ENCODE assay signal across 8 mouse cellular contexts in the genomic region with DNA sequence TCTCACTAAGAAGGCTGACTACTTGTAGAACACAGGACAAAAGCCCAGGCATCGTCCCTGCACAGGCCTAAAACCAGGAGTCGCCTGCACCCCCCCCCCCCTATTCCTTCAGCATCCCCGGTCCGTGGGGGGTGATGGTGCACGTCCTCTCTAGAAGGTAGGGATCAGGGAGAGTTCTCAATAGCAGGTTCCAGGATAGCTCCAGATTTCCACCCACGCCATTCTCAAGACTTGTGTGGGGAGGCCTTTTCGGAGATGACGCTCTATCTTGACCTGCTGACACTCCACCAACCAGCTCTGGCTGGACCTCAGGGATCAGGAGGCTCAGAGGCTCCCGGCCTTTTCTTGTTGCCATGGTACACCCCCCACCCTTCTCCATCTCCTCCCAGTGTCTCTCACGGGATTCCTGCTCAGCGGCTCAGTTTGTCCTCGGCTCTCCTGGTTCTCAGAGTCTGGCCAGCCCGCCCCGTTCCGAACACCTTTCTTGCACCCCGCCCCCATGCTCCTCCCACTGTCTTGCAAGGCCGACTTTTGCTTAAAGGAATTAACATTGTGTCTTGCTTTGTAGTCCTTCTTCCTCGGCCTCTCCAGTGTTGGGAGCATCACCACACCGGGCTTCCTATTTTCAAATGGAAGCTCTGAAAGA. TPM values are rescaled to one million over a fixed set of nuclear protein-coding genes. Genes with fewer than 3 reads are reported as not detected.
DNase-seq lines count a peak whose midpoint lies in the region; ATAC-seq and TF ChIP-seq lines count a peak whose summit lies in the region.

No protein-coding gene starts in this region.

- no peaks in the 10 kb centered on the region for H3K27me3 ChIP-seq in midbrain, postnatal 0 days (ENCODE audit: insufficient read depth, low read length)

- WGBS in midbrain, postnatal 0 days: 9% methylated on average over 18 of the region's 19 CpGs

- peak overlapping the region; percentile 34; the same call in 1 of the 2 replicates for H3K4me2 ChIP-seq in midbrain, postnatal 0 days (ENCODE audit: low read depth, low read length, poor library complexity, severe bottlenecking)

- DNase-seq in layer of hippocampus, adult 2 months (ENCODE audit: low spot score in 2 of 2): no peak
- no peak for DNase-seq in layer of hippocampus, postnatal 14 days (ENCODE audit: low spot score in 2 of 2)
- peak; percentile 52 for DNase-seq in embryo, embryonic 10 days (ENCODE audit: low spot score)
- peak; percentile 36 for DNase-seq in heart, postnatal 4 days
- DNase-seq in midbrain, postnatal 0 days (ENCODE audit: low spot score): no peak
- no peak for DNase-seq in layer of hippocampus, postnatal 36 days
- DNase-seq in c-Kit-positive CD71-positive TER-119-positive erythroid progenitor cells, embryonic 14.5 days (ENCODE audit: low spot score): no peak
- no peak for DNase-seq in kidney, adult 11 months

- H3K27ac ChIP-seq in layer of hippocampus, adult 2 months: peak overlapping the region; percentile 73
- H3K27ac ChIP-seq in midbrain, postnatal 0 days (ENCODE audit: low read depth, low read length): peak overlapping the region; percentile 70

- 0 out of 2 replicates have a peak overlapping the region, but pooled peaks have one; percentile 24 for H3K9ac ChIP-seq in midbrain, postnatal 0 days (replicated peaks; ENCODE audit: low read length, poor library complexity, severe bottlenecking)

- no peaks in the 10 kb centered on the region for H3K9me3 ChIP-seq in midbrain, postnatal 0 days (ENCODE audit: low read length)

- H3K4me1 ChIP-seq in midbrain, postnatal 0 days (ENCODE audit: insufficient read depth, low read length): 0 out of 2 replicates have a peak, but pooled peaks cover 8% of the 10 kb centered on the region

- 0 out of 2 replicates have a peak, but pooled peaks cover 3% of the 10 kb centered on the region for H3K36me3 ChIP-seq in midbrain, postnatal 0 days (ENCODE audit: insufficient read depth, low read length)

- TF ChIP-seq CTCF in layer of hippocampus, adult 2 months (conservative IDR thresholded peaks at IDR 0.05): no peak
- no peak for TF ChIP-seq CTCF in midbrain, postnatal 0 days (IDR thresholded peaks at IDR 0.05)

- H3K4me3 ChIP-seq in layer of hippocampus, adult 2 months: no peak overlapping the region; the same call in 1 of the 2 replicates
- H3K4me3 ChIP-seq in midbrain, postnatal 0 days (ENCODE audit: low read depth, low read length): no peak overlapping the region

- ATAC-seq in midbrain, postnatal 0 days (ENCODE audit: low FRiP score): peak; percentile 42; the same call in 1 of the 2 replicates

RNA-seq across cellular contexts. Expression of a gene that starts 9.6 kb away (rescaled TPM):
- total RNA-seq in layer of hippocampus, adult 2 months (2021): 1 to 10 TPM; 5.6 to 5.7 TPM
- total RNA-seq in layer of hippocampus, postnatal 14 days (2021): 1 to 10 TPM; 4.6 to 5.0 TPM
- total RNA-seq in heart, postnatal 4 days (2021): 1 to 10 TPM; 1.1 to 1.5 TPM
- 3.7 TPM in 1 of 2 replicates, not detected in the other for total RNA-seq in midbrain, postnatal 0 days (2014; rRNA removed)
- 4.8 and 6.0 TPM in 2 replicates for polyA plus RNA-seq in midbrain, postnatal 0 days (2015; fragmentation: Nextera tagmentation; extraction: Ambion mirVana)
- total RNA-seq in layer of hippocampus, postnatal 36 days (2021): 1 to 10 TPM; 5.0 to 5.2 TPM

RNA-seq across cellular contexts. Expression of a gene that starts 10.4 kb away (rescaled TPM):
- total RNA-seq in layer of hippocampus, adult 2 months (2021): 10 to 100 TPM; 71.9 to 73.5 TPM
- total RNA-seq in layer of hippocampus, postnatal 14 days (2021): 10 to 100 TPM; 48.9 to 52.1 TPM
- 10 to 100 TPM; 46.2 to 57.9 TPM for total RNA-seq in heart, postnatal 4 days (2021)
- 38.7 and 44.2 TPM in 2 replicates for total RNA-seq in midbrain, postnatal 0 days (2014; rRNA removed)
- 40.5 and 43.5 TPM in 2 replicates for polyA plus RNA-seq in midbrain, postnatal 0 days (2015; fragmentation: Nextera tagmentation; extraction: Ambion mirVana)
- total RNA-seq in layer of hippocampus, postnatal 36 days (2021): 10 to 100 TPM; 72.2 to 74.8 TPM

RNA-seq across cellular contexts. Expression of a gene that starts 16.9 kb away (rescaled TPM):
- total RNA-seq in layer of hippocampus, adult 2 months (2021): 1 to 10 TPM; 1.4 to 1.6 TPM
- 1 to 10 TPM; 1.6 to 1.7 TPM for total RNA-seq in layer of hippocampus, postnatal 14 days (2021)
- total RNA-seq in heart, postnatal 4 days (2021): 10 to 100 TPM; 16.4 to 17.5 TPM
- total RNA-seq in midbrain, postnatal 0 days (2014; rRNA removed): 3.4 and 4.5 TPM in 2 replicates
- 1.0 TPM in 2 replicates for polyA plus RNA-seq in midbrain, postnatal 0 days (2015; fragmentation: Nextera tagmentation; extraction: Ambion mirVana)
- total RNA-seq in layer of hippocampus, postnatal 36 days (2021): 1 to 10 TPM in 1 of 2 experiments, under 1 TPM in 1; 0.90 to 1.4 TPM

RNA-seq across cellular contexts. Expression of a gene that starts 57.5 kb away (rescaled TPM):
- 1 to 10 TPM in 1 of 2 experiments, under 1 TPM in 1; 0.27 to 1.2 TPM for total RNA-seq in layer of hippocampus, adult 2 months (2021)
- total RNA-seq in layer of hippocampus, postnatal 14 days (2021): under 1 TPM; 0.39 to 0.76 TPM
- total RNA-seq in heart, postnatal 4 days (2021): not detected
- 0.52 and 0.82 TPM in 2 replicates for total RNA-seq in midbrain, postnatal 0 days (2014; rRNA removed)
- 0.90 and 0.94 TPM in 2 replicates for polyA plus RNA-seq in midbrain, postnatal 0 days (2015; fragmentation: Nextera tagmentation; extraction: Ambion mirVana)
- total RNA-seq in layer of hippocampus, postnatal 36 days (2021): under 1 TPM; 0.33 to 0.77 TPM

Comparison
In these comparisons a context has a peak if more than half of its experiments do, and no peak if none do; other contexts are left out.
1. DNase-seq: peak in embryo, embryonic 10 days (single experiment) and heart, postnatal 4 days (single experiment); none in layer of hippocampus, adult 2 months (0 of 2), layer of hippocampus, postnatal 14 days (0 of 2), midbrain, postnatal 0 days (single experiment), layer of hippocampus, postnatal 36 days (0 of 2), c-Kit-positive CD71-positive TER-119-positive erythroid progenitor cells, embryonic 14.5 days (single experiment) and kidney, adult 11 months (single experiment).